Mouse (Mus musculus) liver, embryonic 14.5 days (tissue): ENCODE results near the gene Mvp. TPM values are rescaled to one million over a fixed set of nuclear protein-coding genes. Genes with fewer than 3 reads are reported as not detected.

ENCODE experiments used
- ATAC-seq: fragments of 200-750 bp; cut with Nextera tagmentation; 2 replicates; pipeline ENCODE4 v1.8.0; 2017; ENCODE audit warnings: moderate number of reproducible peaks, mild to moderate bottlenecking, moderate library complexity; ENCODE audit not compliant: insufficient read depth
- DNase-seq, 3 experiments: peaks; one replicate each; pipeline ENCODE4 v3.0.0-alpha.2; 2012 to 2013; ENCODE audit warnings: low read depth in 3 of 3, low spot score in 3 of 3
- H3K27ac ChIP-seq: fragments of 300-500 bp; sonication (generic); 2 replicates; pipeline ENCODE4 v1.5.1; 2014; ENCODE audit warnings: moderate library complexity, mild to moderate bottlenecking, control low read depth, inconsistent platforms
- H3K27me3 ChIP-seq: fragments of 300-500 bp; sonication (generic); 2 replicates; pipeline ENCODE4 v1.6.1; 2014; ENCODE audit warnings: mild to moderate bottlenecking, low read length, moderate library complexity; ENCODE audit not compliant: control insufficient read depth, insufficient read depth
- H3K36me3 ChIP-seq: fragments of 300-500 bp; sonication (generic); replicated peaks from 2 replicates; pipeline ENCODE4 v1.6.1; 2014; ENCODE audit warnings: low read depth; ENCODE audit not compliant: control insufficient read depth, insufficient read depth
- H3K4me1 ChIP-seq, 2 experiments: fragments of 200-500 bp in 1 of 2; fragments of 300-500 bp in 1 of 2; sonication (generic) in 1 of 2; replicated peaks; 2 replicates each; pipeline ENCODE4 v1.6.1; 2012 to 2014; ENCODE audit warnings: antibody characterized with exemption in 1 of 2, inconsistent platforms in 1 of 2, low read length in 1 of 2; ENCODE audit not compliant: control insufficient read depth in 2 of 2, insufficient read depth in 2 of 2
- H3K4me2 ChIP-seq: fragments of 300-500 bp; sonication (generic); 2 replicates; pipeline ENCODE4 v1.6.1; 2014; ENCODE audit warnings: low read depth, mild to moderate bottlenecking, control low read depth, moderate library complexity
- H3K4me3 ChIP-seq, 2 experiments: fragments of 200-500 bp in 1 of 2; fragments of 300-500 bp in 1 of 2; sonication (generic) in 1 of 2; 2 replicates each; pipeline ENCODE4 v1.5.1; 2012 to 2014; ENCODE audit warnings: low read depth in 2 of 2, low read length in 2 of 2, mild to moderate bottlenecking in 2 of 2, control low read depth in 1 of 2, inconsistent platforms in 1 of 2, moderate library complexity in 1 of 2; ENCODE audit not compliant: insufficient read depth in 1 of 2
- H3K9ac ChIP-seq: fragments of 300-500 bp; sonication (generic); replicated peaks from 2 replicates; pipeline ENCODE4 v1.6.1; 2014; ENCODE audit warnings: mild to moderate bottlenecking, control low read depth, moderate library complexity
- H3K9me3 ChIP-seq: fragments of 300-500 bp; sonication (generic); 2 replicates; pipeline ENCODE4 v1.6.1; 2016; ENCODE audit warnings: low read length, mixed read lengths; ENCODE audit not compliant: control insufficient read depth
- CTCF ChIP-seq: IDR thresholded peaks from 2 replicates; pipeline ENCODE4 v1.5.1; 2016; ENCODE audit warnings: antibody characterized with exemption, low read depth, control low read depth
- EP300 ChIP-seq: IDR thresholded peaks from 2 replicates; pipeline ENCODE4 v1.6.1; 2016; ENCODE audit warnings: antibody characterized with exemption, low read depth
- WGBS: fragments of 180-500 bp; shearing (Covaris S2); extraction: QIAGEN DNeasy Blood & Tissue Kit; methylation state at CpG from one replicate; pipeline ENCODE4 v1.1.7; 2014; ENCODE audit not compliant: insufficient replicate concordance; 5-methylcytosine and 5-hydroxymethylcytosine counted together
- polyA plus RNA-seq, 2 experiments: library from polyadenylated mRNA; depleted of rRNA in 1 of 2; stranded (reverse) in 1 of 2; unstranded in 1 of 2; fragments of >200 nt; fragmentation: Nextera tagmentation in 1 of 2; extraction: Ambion mirVana in 1 of 2; gene quantifications; 2 replicates each; pipeline versions ENCODE4 v1.2.1 to v1.2.3; 2012 to 2014

Gene Mvp
- polyA plus RNA-seq, 2 experiments, result 4.5 to 5.5 TPM

- no peak for ATAC-seq
- no peak for DNase-seq
- 34% methylated on average over 5 of the region's 5 CpGs for WGBS
- no peak overlapping the region for H3K27ac ChIP-seq
- H3K9me3 ChIP-seq, result no peaks in the 10 kb centered on the region
- peak overlapping the region; percentile 48 for H3K9ac ChIP-seq
- peak overlapping the region; percentile 67 for H3K4me2 ChIP-seq
- no peaks in the 10 kb centered on the region for H3K27me3 ChIP-seq
- H3K4me1 ChIP-seq, result peaks cover 24 to 29% of the 10 kb centered on the region in 2 experiments
- H3K4me3 ChIP-seq, result peak overlapping the region; percentile 13 to 36
- TF ChIP-seq EP300 (no peak; the same call in 1 of the 2 replicates), CTCF (no peak)
- H3K36me3 ChIP-seq, result peaks cover 27% of the 10 kb centered on the region
Measured at GRCm38 (mm10) chr7:127021563-127022527, 7.4 kb upstream of the Mvp start.

- Histone ChIP-seq H3K36me3 (peaks cover 27% of the 10 kb centered on the region), H3K4me3 (peak within 1 kb of the TSS; percentile 13 to 36), H3K27me3 (no peaks in the 10 kb centered on the region), H3K9me3 (no peaks in the 10 kb centered on the region), H3K9ac (peak within 1 kb of the TSS; percentile 48), H3K4me1 (peaks cover 24 to 29% of the 10 kb centered on the region in 2 experiments), H3K4me2 (peak within 1 kb of the TSS; percentile 67), H3K27ac (no peak within 1 kb of the TSS)
- ATAC-seq, result no peak
- TF ChIP-seq CTCF (no peak), EP300 (no peak)
- DNase-seq, result no peak
- 2% methylated on average over 36 of the region's 37 CpGs for WGBS
Measured at GRCm38 (mm10) chr7:127020901-127021562, 6.6 kb upstream of the Mvp start, which contains the start of the genes Gm42742 and Prrt2. Gm42742 (minus strand) TSS chr7:127021097. Prrt2 (minus strand) TSS chr7:127021211.

GRCm38 (mm10) chr7:127020491-127020890 is 6.1 kb upstream of the Mvp start:
- Histone ChIP-seq H3K27ac (no peak overlapping the region), H3K27me3 (no peaks in the 10 kb centered on the region), H3K4me3 (peak overlapping the region; percentile 7 to 36; a peak in 2 of 4 replicates), H3K9ac (no peak overlapping the region), H3K4me2 (peak overlapping the region; percentile 67), H3K9me3 (no peaks in the 10 kb centered on the region), H3K36me3 (peaks cover 27% of the 10 kb centered on the region), H3K4me1 (peaks cover 24 to 35% of the 10 kb centered on the region in 2 experiments)
- TF ChIP-seq CTCF, result no peak
- no peak for TF ChIP-seq EP300
- DNase-seq (no peak), ATAC-seq (no peak)
- 61% methylated on average over 5 of the region's 5 CpGs for WGBS

GRCm38 (mm10) chr7:127020031-127020430 is 5.6 kb upstream of the Mvp start:
- H3K4me3 ChIP-seq, result no peak overlapping the region

More at GRCm38 (mm10) chr7:127020031-127020430, 5.6 kb upstream of the Mvp start:
- H3K4me2 ChIP-seq, result no peak overlapping the region
- H3K9ac ChIP-seq, result no peak overlapping the region
- no peak overlapping the region for H3K27ac ChIP-seq
- no peak for DNase-seq
- no peak for ATAC-seq
- no peaks in the 10 kb centered on the region for H3K9me3 ChIP-seq
- 67% methylated on average over 3 of the region's 3 CpGs for WGBS
- H3K27me3 ChIP-seq, result no peaks in the 10 kb centered on the region
- H3K4me1 ChIP-seq, result peaks cover 24 to 36% of the 10 kb centered on the region in 2 experiments
- no peak for TF ChIP-seq EP300
- TF ChIP-seq CTCF, result no peak
- peaks cover 29% of the 10 kb centered on the region for H3K36me3 ChIP-seq
